Mouse (Mus musculus) midbrain, embryonic 16.5 days (tissue): Measurements from ENCODE around the gene Vmn2r14. TPM values are rescaled to one million over a fixed set of nuclear protein-coding genes. Genes with fewer than 3 reads are reported as not detected.
"Not testable (repeated sequence)": the region's sequence is repeated elsewhere in the genome, so short reads cannot be mapped to it uniquely, and the experiment has no call there.

ENCODE experiments used
- ATAC-seq: fragments of 200-750 bp; cut with Nextera tagmentation; 2 replicates; pipeline ENCODE4 v1.8.0; 2017; ENCODE audit warnings: moderate TSS enrichment
- H3K27ac ChIP-seq: fragments of 300-500 bp; sonication (generic); 2 replicates; pipeline ENCODE4 v1.5.1; 2014; ENCODE audit warnings: mild to moderate bottlenecking, low read length, mixed read lengths
- H3K27me3 ChIP-seq: fragments of 300-500 bp; sonication (generic); 2 replicates; pipeline ENCODE4 v1.6.1; 2014; ENCODE audit warnings: low read depth, low read length, mixed read lengths; ENCODE audit not compliant: control insufficient read depth, insufficient read depth
- H3K36me3 ChIP-seq: fragments of 300-500 bp; sonication (generic); 2 replicates; pipeline ENCODE4 v1.6.1; 2014; ENCODE audit warnings: mild to moderate bottlenecking, low read length, moderate library complexity, mixed read lengths; ENCODE audit not compliant: control insufficient read depth, insufficient read depth
- H3K4me1 ChIP-seq: fragments of 300-500 bp; sonication (generic); 2 replicates; pipeline ENCODE4 v1.6.1; 2014; ENCODE audit warnings: mild to moderate bottlenecking, low read length, mixed read lengths; ENCODE audit not compliant: control insufficient read depth, insufficient read depth
- H3K4me2 ChIP-seq: fragments of 300-500 bp; sonication (generic); 2 replicates; pipeline ENCODE4 v1.6.1; 2014; ENCODE audit warnings: mild to moderate bottlenecking, low read length, mixed read lengths
- H3K4me3 ChIP-seq: fragments of 300-500 bp; sonication (generic); 2 replicates; pipeline ENCODE4 v1.5.1; 2014; ENCODE audit warnings: low read depth, mild to moderate bottlenecking, low read length, moderate library complexity, mixed read lengths
- H3K9ac ChIP-seq: fragments of 300-500 bp; sonication (generic); 2 replicates; pipeline ENCODE4 v1.6.1; 2014; ENCODE audit warnings: low read depth, low read length, mixed read lengths
- H3K9me3 ChIP-seq: fragments of 300-500 bp; sonication (generic); replicated peaks from 2 replicates; pipeline ENCODE4 v1.6.1; 2014; ENCODE audit warnings: mild to moderate bottlenecking, low read length, mixed read lengths; ENCODE audit not compliant: control insufficient read depth, poor library complexity, severe bottlenecking
- WGBS: fragments of 180-500 bp; shearing (Covaris S2); extraction: QIAGEN DNeasy Blood & Tissue Kit; methylation state at CpG from one replicate; pipeline ENCODE4 v1.1.7; 2014; 5-methylcytosine and 5-hydroxymethylcytosine counted together
- polyA plus RNA-seq: library from polyadenylated mRNA; unstranded; fragments of >200 nt; fragmentation: Nextera tagmentation; extraction: Ambion mirVana; gene quantifications from 2 replicates; pipeline ENCODE4 v1.2.1, GENCODE M21; 2015

The Vmn2r14 gene
- not detected in 2 replicates for polyA plus RNA-seq

DNA sequence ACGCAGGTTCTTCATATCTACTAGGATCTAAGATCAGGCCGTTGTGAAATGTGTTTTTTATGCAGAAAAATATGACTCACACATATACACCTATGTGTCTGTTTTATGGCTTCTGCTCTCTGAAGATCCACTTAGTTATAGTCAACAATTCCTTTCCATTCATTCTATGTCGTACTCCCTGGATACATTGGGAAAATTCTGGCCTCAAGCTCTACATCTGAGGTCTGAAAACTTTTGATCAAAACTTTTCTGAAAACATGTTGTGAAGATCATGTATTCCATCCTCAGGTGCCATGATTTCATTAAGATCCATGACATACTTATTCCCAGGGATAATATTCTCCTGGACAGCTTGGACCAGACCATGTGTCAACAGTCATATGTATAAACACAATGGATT lies at the start of gene Vmn2r14:
Gene Vmn2r14 (minus strand): TSS at position 101 of the 400 bp plus-strand sequence.
- H3K36me3 ChIP-seq, result no peaks in the 10 kb centered on the region
- H3K9me3 ChIP-seq, result peaks cover 17% of the 10 kb centered on the region
- H3K4me2 ChIP-seq, result no peak within 1 kb of the TSS
- ATAC-seq, result no peak
- no peak within 1 kb of the TSS for H3K27ac ChIP-seq
- no peak within 1 kb of the TSS for H3K4me3 ChIP-seq
- H3K4me1 ChIP-seq, result no peaks in the 10 kb centered on the region
- H3K27me3 ChIP-seq, result no peaks in the 10 kb centered on the region
- no peak within 1 kb of the TSS for H3K9ac ChIP-seq
- 67% methylated on average over 3 of the region's 3 CpGs for WGBS

DNA sequence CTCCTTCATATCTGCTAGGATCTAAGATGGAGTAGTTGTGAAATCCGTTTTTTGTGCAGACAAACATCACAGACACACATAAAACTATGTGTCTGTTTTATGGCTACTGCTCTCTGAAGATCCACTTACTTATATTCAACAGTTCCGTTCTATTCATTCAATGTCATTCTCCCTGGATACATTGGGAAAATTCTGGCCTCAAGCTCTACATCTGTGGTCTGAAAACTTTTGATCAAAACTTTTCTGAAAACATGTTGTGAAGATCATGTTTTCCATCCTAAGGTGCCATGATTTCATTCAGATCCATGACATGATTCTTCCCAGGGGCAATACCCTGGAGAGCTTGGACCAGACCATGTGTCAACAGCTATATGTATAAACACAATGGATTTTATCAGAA lies 32.4 kb downstream of the Vmn2r14 start, which contains the start of gene Vmn2r13:
Gene Vmn2r13 (minus strand): TSS at position 101 of the 400 bp plus-strand sequence.
- not testable (repeated sequence) for H3K4me3 ChIP-seq, H3K4me1 ChIP-seq, H3K27ac ChIP-seq, H3K9ac ChIP-seq, ATAC-seq, H3K27me3 ChIP-seq, H3K9me3 ChIP-seq, H3K4me2 ChIP-seq, H3K36me3 ChIP-seq
- 59% methylated on average over 2 of the region's 2 CpGs for WGBS

DNA sequence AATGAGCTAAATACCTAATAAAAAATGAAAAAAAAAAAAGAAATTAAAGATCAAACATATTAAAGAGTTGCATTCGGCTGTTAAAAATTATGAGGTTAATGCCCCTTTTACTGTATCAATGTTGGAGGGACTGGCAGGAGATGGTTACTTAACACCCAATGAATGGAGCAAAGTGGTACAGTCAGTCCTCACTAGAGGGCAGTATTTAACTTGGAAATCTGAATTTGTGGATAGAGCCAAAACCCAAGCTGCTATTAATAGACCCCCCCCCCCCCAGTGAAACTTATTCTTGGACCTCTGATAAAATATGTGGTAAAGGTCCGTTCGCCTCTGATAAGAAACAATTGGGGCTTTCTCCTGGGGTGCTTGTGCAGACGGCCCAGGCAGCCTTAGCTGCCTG lies 57.7 kb downstream of the Vmn2r14 start:
- H3K4me1 ChIP-seq, H3K4me3 ChIP-seq, H3K27me3 ChIP-seq, H3K36me3 ChIP-seq, ATAC-seq, H3K9ac ChIP-seq, H3K27ac ChIP-seq, H3K4me2 ChIP-seq: not testable (repeated sequence)
- WGBS, result 87% methylated on average over 4 of the region's 4 CpGs
- H3K9me3 ChIP-seq, result peaks cover 11% of the 10 kb centered on the region; the same call in 1 of the 2 replicates

Other genes starting within 250 kb of the Vmn2r14 start
- gene Vmn2r10, start 218.2 kb downstream of the Vmn2r14 start, polyA plus RNA-seq, result not detected in 2 replicates
- gene Vmn2r11, start 165.1 kb downstream of the Vmn2r14 start, polyA plus RNA-seq, result not detected in 2 replicates
- not detected in 2 replicates for gene Vmn2r12, start 126.8 kb downstream of the Vmn2r14 start, polyA plus RNA-seq
- gene Vmn2r13, start 32.5 kb downstream of the Vmn2r14 start, polyA plus RNA-seq, result not detected in 2 replicates
- gene Vmn2r15, start 72.9 kb upstream of the Vmn2r14 start, polyA plus RNA-seq, result not detected in 2 replicates
- gene Vmn2r16, start 105.5 kb upstream of the Vmn2r14 start, polyA plus RNA-seq, result not detected in 2 replicates
- gene Vmn2r17, start 195.0 kb upstream of the Vmn2r14 start, polyA plus RNA-seq, result not detected in 2 replicates